Mouse (Mus musculus) heart, postnatal 0 days (tissue): ENCODE results near the gene Ust. TPM values are rescaled to one million over a fixed set of nuclear protein-coding genes. Genes with fewer than 3 reads are reported as not detected.

Experiments
- ATAC-seq: fragments of 200-750 bp; cut with Nextera tagmentation; 2 replicates; pipeline ENCODE4 v1.8.0; 2017; ENCODE audit warnings: low read depth, moderate number of reproducible peaks, moderate library complexity; ENCODE audit not compliant: insufficient read depth
- DNase-seq: peaks from one replicate; pipeline ENCODE4 v3.0.0-alpha.2; 2016; ENCODE audit warnings: low spot score
- H3K27ac ChIP-seq: fragments of 300-500 bp; sonication (generic); 2 replicates; pipeline ENCODE4 v1.5.1; 2014; ENCODE audit warnings: low read depth, mild to moderate bottlenecking
- H3K27me3 ChIP-seq: fragments of 300-500 bp; sonication (generic); 2 replicates; pipeline ENCODE4 v1.6.1; 2014; ENCODE audit warnings: low read length, mixed read lengths; ENCODE audit not compliant: control insufficient read depth, insufficient read depth
- H3K36me3 ChIP-seq: fragments of 300-500 bp; sonication (generic); replicated peaks from 2 replicates; pipeline ENCODE4 v1.6.1; 2014; ENCODE audit warnings: low read length, mixed read lengths; ENCODE audit not compliant: control insufficient read depth, insufficient read depth
- H3K4me1 ChIP-seq: fragments of 300-500 bp; sonication (generic); 2 replicates; pipeline ENCODE4 v1.6.1; 2014; ENCODE audit warnings: antibody characterized with exemption; ENCODE audit not compliant: control insufficient read depth, insufficient read depth
- H3K4me2 ChIP-seq: fragments of 300-500 bp; sonication (generic); 2 replicates; pipeline ENCODE4 v1.6.1; 2014; ENCODE audit warnings: low read depth, mild to moderate bottlenecking, low read length, moderate library complexity
- H3K4me3 ChIP-seq: fragments of 300-500 bp; sonication (generic); 2 replicates; pipeline ENCODE4 v1.5.1; 2014; ENCODE audit warnings: low read depth, low read length
- H3K9ac ChIP-seq: fragments of 300-500 bp; sonication (generic); replicated peaks from 2 replicates; pipeline ENCODE4 v1.6.1; 2014; ENCODE audit warnings: low read depth, low read length, mixed read lengths
- H3K9me3 ChIP-seq: fragments of 300-500 bp; sonication (generic); replicated peaks from 2 replicates; pipeline ENCODE4 v1.6.1; 2016; ENCODE audit warnings: low read length; ENCODE audit not compliant: control insufficient read depth
- CTCF ChIP-seq: IDR thresholded peaks from 2 replicates; pipeline ENCODE4 v1.5.1; 2016; ENCODE audit warnings: antibody characterized with exemption, control low read depth, low read depth
- EP300 ChIP-seq: IDR thresholded peaks from 2 replicates; pipeline ENCODE4 v1.6.1; 2016; ENCODE audit warnings: antibody characterized with exemption, low read depth
- WGBS: fragments of 180-500 bp; shearing (Covaris S2); extraction: QIAGEN DNeasy Blood & Tissue Kit; methylation state at CpG from one replicate; pipeline ENCODE4 v1.1.7; 2014; 5-methylcytosine and 5-hydroxymethylcytosine counted together
- polyA plus RNA-seq: library from polyadenylated mRNA; unstranded; fragments of >200 nt; fragmentation: Nextera tagmentation; extraction: Ambion mirVana; gene quantifications from 2 replicates; pipeline ENCODE4 v1.2.1, GENCODE M21; 2015
- total RNA-seq: library from RNA; depleted of rRNA; stranded (reverse); fragments of >200 nt; gene quantifications from 2 replicates; pipeline ENCODE4 v1.2.3, GENCODE M21; 2014; ENCODE audit warnings: low replicate concordance

Ust gene
- total and polyA plus RNA-seq, 2 experiments from 2014 or later, result 1.1 to 1.2 TPM

DNA sequence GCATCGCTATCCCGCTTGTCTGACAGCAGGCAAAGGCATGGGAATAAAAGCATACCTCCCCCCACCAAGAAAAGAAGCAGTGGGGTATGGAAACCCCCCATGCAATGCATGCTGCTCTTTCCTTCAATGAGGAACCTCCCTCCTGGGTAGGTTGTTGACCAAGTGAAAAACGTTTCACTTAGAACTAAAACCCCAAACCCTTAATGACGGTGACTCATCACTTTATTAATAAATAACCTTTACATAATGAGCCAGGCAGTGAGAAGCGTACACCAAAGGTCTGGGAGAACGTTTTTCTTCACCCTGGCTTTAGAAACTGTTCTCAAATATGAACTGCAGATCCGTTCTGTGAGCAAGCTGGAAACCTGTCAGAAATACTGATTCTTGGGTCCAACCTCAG lies 130.4 kb downstream of the Ust start:
- H3K4me3 ChIP-seq, result no peak overlapping the region
- WGBS, result 77% methylated on average over 7 of the region's 7 CpGs
- H3K9ac ChIP-seq, result no peak overlapping the region
- TF ChIP-seq EP300 (no peak), CTCF (no peak)
- H3K4me1 ChIP-seq, result no peaks in the 10 kb centered on the region
- H3K36me3 ChIP-seq, result no peaks in the 10 kb centered on the region
- no peak for ATAC-seq
- H3K27me3 ChIP-seq, result no peaks in the 10 kb centered on the region
- DNase-seq, result no peak
- H3K4me2 ChIP-seq, result no peak overlapping the region
- H3K9me3 ChIP-seq, result no peaks in the 10 kb centered on the region
- no peak overlapping the region for H3K27ac ChIP-seq

DNA sequence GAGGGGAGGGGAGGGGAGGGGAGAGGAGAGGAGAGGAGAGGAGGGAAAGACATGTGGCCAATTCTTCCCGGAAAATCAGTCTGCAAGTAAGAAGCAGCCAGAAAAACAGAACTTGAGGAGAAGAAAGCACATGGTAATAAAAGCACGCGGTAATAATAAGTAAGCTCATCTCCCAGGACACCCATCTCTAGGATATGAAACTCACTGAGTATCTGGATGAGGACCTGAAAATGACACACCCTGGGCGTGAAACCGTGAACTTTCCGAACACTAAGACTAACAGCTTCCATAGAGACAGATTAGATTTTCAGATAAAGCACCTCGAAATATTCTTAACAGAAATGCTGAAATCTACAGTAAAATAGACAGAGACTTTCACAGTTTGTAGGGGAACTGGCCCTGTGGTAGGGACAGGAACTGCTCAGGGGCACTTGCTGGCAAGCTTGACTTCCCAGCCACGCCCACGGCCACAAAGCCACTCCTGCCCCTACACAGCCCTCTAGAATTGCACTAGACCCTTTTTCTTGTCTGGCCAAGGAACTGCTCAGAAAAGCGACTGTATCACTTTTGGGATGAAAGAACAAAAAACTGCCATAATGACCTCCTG lies 148.6 kb downstream of the Ust start:
- TF ChIP-seq CTCF, result no peak
- no peak for TF ChIP-seq EP300
- Histone ChIP-seq H3K27ac (no peak overlapping the region), H3K27me3 (no peaks in the 10 kb centered on the region), H3K4me1 (no peaks in the 10 kb centered on the region), H3K9ac (no peak overlapping the region), H3K36me3 (no peaks in the 10 kb centered on the region), H3K4me2 (no peak overlapping the region), H3K9me3 (no peaks in the 10 kb centered on the region), H3K4me3 (no peak overlapping the region)
- ATAC-seq, result no peak
- DNase-seq, result no peak
- WGBS, result 73% methylated on average over 10 of the region's 10 CpGs

DNA sequence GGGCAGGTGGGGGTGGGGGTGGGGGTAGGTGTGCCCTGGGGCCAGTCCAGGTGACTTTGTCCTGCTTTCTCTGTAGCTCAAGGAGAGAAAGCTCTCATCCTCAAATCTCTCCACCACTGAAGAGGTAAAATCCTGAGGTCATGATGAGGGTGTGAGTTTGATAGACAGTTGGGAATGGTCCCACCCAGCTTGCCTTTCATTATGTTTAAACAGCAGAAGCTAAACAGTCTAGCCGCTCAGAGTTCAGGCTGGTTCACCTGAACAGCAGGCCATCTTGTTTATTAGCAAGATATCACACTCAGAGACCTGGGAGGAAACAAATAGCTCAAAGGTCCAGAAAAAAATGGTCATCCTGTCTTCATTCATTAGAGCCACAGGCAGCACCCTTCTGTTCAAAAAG lies 152.8 kb downstream of the Ust start:
- Histone ChIP-seq H3K4me3 (no peak overlapping the region), H3K9me3 (no peaks in the 10 kb centered on the region), H3K36me3 (no peaks in the 10 kb centered on the region), H3K4me2 (no peak overlapping the region), H3K27me3 (no peaks in the 10 kb centered on the region), H3K27ac (no peak overlapping the region), H3K4me1 (no peaks in the 10 kb centered on the region), H3K9ac (no peak overlapping the region)
- 57% methylated on average over 1 of the region's 1 CpGs for WGBS
- TF ChIP-seq CTCF (no peak), EP300 (no peak)
- DNase-seq, result no peak
- no peak for ATAC-seq

DNA sequence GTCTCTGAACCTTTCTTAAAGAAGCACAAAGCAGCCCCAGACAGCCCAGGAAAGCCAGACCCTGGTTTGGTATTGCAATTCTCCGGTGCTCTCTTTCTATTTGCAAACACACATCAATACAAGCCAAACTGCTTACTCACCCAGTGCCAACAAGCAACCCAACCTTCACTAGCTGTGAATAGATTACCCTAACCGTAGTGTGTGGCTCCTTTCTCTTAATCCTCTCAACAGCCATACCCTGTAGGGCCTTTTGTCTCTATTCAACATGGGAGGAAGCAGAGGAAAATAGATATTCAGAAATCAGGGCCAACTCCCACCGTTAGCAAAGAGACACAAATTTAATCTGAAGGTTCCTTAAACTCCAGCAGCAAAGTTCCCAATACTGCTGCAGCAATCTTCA lies 154.4 kb downstream of the Ust start:
- Histone ChIP-seq H3K4me2 (no peak overlapping the region), H3K4me3 (no peak overlapping the region), H3K9ac (no peak overlapping the region), H3K27me3 (no peaks in the 10 kb centered on the region), H3K36me3 (no peaks in the 10 kb centered on the region), H3K27ac (no peak overlapping the region), H3K9me3 (no peaks in the 10 kb centered on the region), H3K4me1 (no peaks in the 10 kb centered on the region)
- 60% methylated on average over 3 of the region's 3 CpGs for WGBS
- TF ChIP-seq EP300 (no peak), CTCF (no peak)
- DNase-seq (no peak), ATAC-seq (no peak)

DNA sequence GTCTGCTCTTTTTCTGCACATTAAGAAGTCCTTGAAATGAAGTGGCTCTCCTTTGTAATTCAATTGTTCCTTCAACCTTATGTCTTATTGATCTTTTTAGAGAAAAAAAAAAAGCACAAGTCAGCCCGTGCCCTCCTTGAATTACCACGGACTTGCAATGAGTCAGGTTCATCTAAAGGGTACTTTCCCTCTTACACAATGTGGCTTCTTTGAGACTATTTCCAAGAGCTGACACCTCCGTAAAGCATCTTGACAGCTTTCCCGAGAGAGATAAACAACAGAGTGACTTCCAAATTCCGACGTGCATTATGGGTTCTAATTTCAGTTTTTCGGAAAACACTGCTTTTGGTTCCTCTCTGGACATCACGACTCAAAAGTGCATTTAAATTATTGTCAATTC lies 155.3 kb downstream of the Ust start:
- TF ChIP-seq EP300 (no peak), CTCF (no peak)
- Histone ChIP-seq H3K27me3 (no peaks in the 10 kb centered on the region), H3K9me3 (no peaks in the 10 kb centered on the region), H3K36me3 (no peaks in the 10 kb centered on the region), H3K4me1 (peaks cover 2% of the 10 kb centered on the region; the same call in 1 of the 2 replicates), H3K9ac (no peak overlapping the region), H3K27ac (no peak overlapping the region), H3K4me2 (no peak overlapping the region), H3K4me3 (no peak overlapping the region)
- DNase-seq (no peak), ATAC-seq (no peak)
- WGBS, result 64% methylated on average over 8 of the region's 8 CpGs

DNA sequence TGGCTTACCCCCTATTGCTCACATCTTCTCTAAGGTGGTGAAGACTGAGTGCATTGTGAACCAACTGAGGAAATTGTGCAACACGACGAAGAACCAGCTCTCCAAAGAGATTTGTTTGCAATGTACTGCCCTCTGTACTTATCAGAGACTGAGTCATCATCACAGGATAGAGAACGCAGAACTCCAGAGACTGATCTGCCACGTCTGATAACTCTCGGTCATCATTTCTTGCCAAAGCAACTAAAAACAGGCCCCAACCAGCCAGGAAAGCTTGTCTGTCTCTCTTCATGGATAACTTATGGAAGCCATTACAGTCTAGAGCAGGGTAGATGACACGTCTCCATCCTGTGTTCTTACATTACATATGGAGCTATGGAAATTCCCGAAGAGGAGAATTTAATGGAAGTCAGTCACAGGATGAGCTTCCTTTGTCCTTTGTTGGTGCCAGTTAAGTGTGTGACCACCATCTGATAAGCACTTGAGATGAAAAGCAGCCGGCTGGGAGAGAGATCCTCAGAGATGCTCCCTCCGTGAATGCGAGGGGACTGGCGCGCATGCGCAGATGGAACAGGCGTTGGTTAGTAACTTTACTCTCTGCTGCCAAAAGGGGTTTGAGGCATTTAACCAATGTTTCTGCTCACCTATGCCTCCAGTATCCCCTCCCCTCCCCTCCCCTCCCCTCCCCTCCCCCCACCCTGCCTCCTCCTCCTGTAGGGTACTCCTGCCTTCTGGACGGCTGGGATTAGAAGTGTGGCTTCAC lies 160.2 kb downstream of the Ust start:
- no peak for TF ChIP-seq CTCF
- TF ChIP-seq EP300, result no peak
- Histone ChIP-seq H3K4me2 (no peak overlapping the region), H3K4me1 (peaks cover 4% of the 10 kb centered on the region; the same call in 1 of the 2 replicates), H3K27ac (no peak overlapping the region), H3K36me3 (no peaks in the 10 kb centered on the region), H3K4me3 (no peak overlapping the region), H3K9ac (no peak overlapping the region), H3K27me3 (no peaks in the 10 kb centered on the region), H3K9me3 (no peaks in the 10 kb centered on the region)
- DNase-seq, result no peak
- ATAC-seq, result no peak
- WGBS, result 62% methylated on average over 15 of the region's 15 CpGs
